Mouse (Mus musculus) C2C12 (cell line): ENCODE data around the gene Plekha5.

Experiments used
- CEBPB ChIP-seq: IDR thresholded peaks from one replicate; pipeline ENCODE4 v1.6.1; 2011; ENCODE audit warnings: low read depth, mild to moderate bottlenecking, control low read depth, moderate library complexity
- CTCF ChIP-seq: IDR thresholded peaks from one replicate; pipeline ENCODE4 v1.5.1; 2011; ENCODE audit not compliant: control insufficient read depth, insufficient read depth, insufficient read length
- MAX ChIP-seq: IDR thresholded peaks from one replicate; pipeline ENCODE4 v1.6.1; 2011; ENCODE audit warnings: mild to moderate bottlenecking, control low read depth
- MYOD1 ChIP-seq: IDR thresholded peaks from one replicate; pipeline ENCODE4 v1.6.1; 2011; ENCODE audit warnings: low read depth; ENCODE audit not compliant: control insufficient read depth, insufficient read length
- USF1 ChIP-seq: IDR thresholded peaks from one replicate; pipeline ENCODE4 v1.6.1; 2011; ENCODE audit warnings: low read depth, mild to moderate bottlenecking, control low read depth, moderate library complexity

GRCm38 (mm10) chr6:140521832-140522231, 98.0 kb downstream of the Plekha5 start:
- TF ChIP-seq CTCF (no peak), USF1 (no peak), MAX (no peak), CEBPB (no peak), MYOD1 (peak; percentile 94)
